Mouse (Mus musculus) megakaryocyte, adult 5-6 weeks (primary cell): ENCODE results near the gene Pbld1. TPM values are rescaled to one million over a fixed set of nuclear protein-coding genes. Genes with fewer than 3 reads are reported as not detected.

ENCODE experiments used
- total RNA-seq, 2 experiments: library from RNA; stranded (forward) in 1 of 2; stranded (reverse) in 1 of 2; fragments of 153-499, 151-499 nt in 1 of 2; fragments of 221-1000, 200-1000 nt in 1 of 2; gene quantifications; 2 replicates each; pipeline versions ENCODE4 v1.2.3 to v1.2.4; 2015 to 2017

Gene Pbld1
- total RNA-seq, 2 experiments from 2014 or later = 1.7 to 3.8 TPM

Other genes starting within 250 kb of the Pbld1 start
- gene Tet1, start 151.2 kb upstream of the Pbld1 start, total RNA-seq (2015) = 5.0 and 6.1 TPM in 2 replicates
- gene Tet1, start 151.2 kb upstream of the Pbld1 start, total RNA-seq (2017) = 0.95 and 1.7 TPM in 2 replicates
- gene Slc25a16, start 139.5 kb upstream of the Pbld1 start, total RNA-seq (2015) = 21.9 and 23.4 TPM in 2 replicates
- gene Slc25a16, start 139.5 kb upstream of the Pbld1 start, total RNA-seq (2017) = 20.9 and 21.0 TPM in 2 replicates
- 108 and 109 TPM in 2 replicates for gene Dna2, start 113.1 kb upstream of the Pbld1 start, total RNA-seq (2015)
- 113 and 121 TPM in 2 replicates for gene Dna2, start 113.1 kb upstream of the Pbld1 start, total RNA-seq (2017)
- 6.6 and 7.0 TPM in 2 replicates for gene Rufy2, start 79.9 kb upstream of the Pbld1 start, total RNA-seq (2015)
- 4.8 and 5.5 TPM in 2 replicates for gene Rufy2, start 79.9 kb upstream of the Pbld1 start, total RNA-seq (2017)
- 23.4 and 28.8 TPM in 2 replicates for gene Hnrnph3, start 35.9 kb upstream of the Pbld1 start, total RNA-seq (2015)
- 31.2 and 34.4 TPM in 2 replicates for gene Hnrnph3, start 35.9 kb upstream of the Pbld1 start, total RNA-seq (2017)
- gene Pbld2, start 35.8 kb upstream of the Pbld1 start, total RNA-seq (2015) = not detected in 2 replicates
- gene Pbld2, start 35.8 kb upstream of the Pbld1 start, total RNA-seq (2017) = not detected in 2 replicates
- not detected in 2 replicates for gene Atoh7, start 39.5 kb downstream of the Pbld1 start, total RNA-seq (2015)
- not detected in 2 replicates for gene Atoh7, start 39.5 kb downstream of the Pbld1 start, total RNA-seq (2017)
- gene Mypn, start 143.8 kb downstream of the Pbld1 start, total RNA-seq (2015) = not detected in 2 replicates
- not detected in 2 replicates for gene Mypn, start 143.8 kb downstream of the Pbld1 start, total RNA-seq (2017)
- 182 and 199 TPM in 2 replicates for gene Herc4, start 183.6 kb downstream of the Pbld1 start, total RNA-seq (2015)
- gene Herc4, start 183.6 kb downstream of the Pbld1 start, total RNA-seq (2017) = 133 and 144 TPM in 2 replicates